Mouse (Mus musculus) inflammation-experienced regulatory T-cells, adult 6 months (primary cell): Measurements from ENCODE around the gene Mtx2. TPM values are rescaled to one million over a fixed set of nuclear protein-coding genes. Genes with fewer than 3 reads are reported as not detected.

Source experiments
- ATAC-seq: one replicate; pipeline ENCODE4 v1.8.0; 2017
- polyA plus RNA-seq, 3 experiments: library from polyadenylated mRNA; unstranded; fragments of 100-300 nt; shearing (Covaris generic); gene quantifications; one replicate each; pipeline ENCODE4 v1.2.1; 2017

Gene Mtx2
- polyA plus RNA-seq = 10 to 100 TPM; 11.5 to 19.3 (median 17.4) TPM

- ATAC-seq = peak; percentile 74
Observed at GRCm38 (mm10) chr2:74825730-74826430, at the start of gene Mtx2. Gene Mtx2 (plus strand): TSS chr2:74825803.

DNA sequence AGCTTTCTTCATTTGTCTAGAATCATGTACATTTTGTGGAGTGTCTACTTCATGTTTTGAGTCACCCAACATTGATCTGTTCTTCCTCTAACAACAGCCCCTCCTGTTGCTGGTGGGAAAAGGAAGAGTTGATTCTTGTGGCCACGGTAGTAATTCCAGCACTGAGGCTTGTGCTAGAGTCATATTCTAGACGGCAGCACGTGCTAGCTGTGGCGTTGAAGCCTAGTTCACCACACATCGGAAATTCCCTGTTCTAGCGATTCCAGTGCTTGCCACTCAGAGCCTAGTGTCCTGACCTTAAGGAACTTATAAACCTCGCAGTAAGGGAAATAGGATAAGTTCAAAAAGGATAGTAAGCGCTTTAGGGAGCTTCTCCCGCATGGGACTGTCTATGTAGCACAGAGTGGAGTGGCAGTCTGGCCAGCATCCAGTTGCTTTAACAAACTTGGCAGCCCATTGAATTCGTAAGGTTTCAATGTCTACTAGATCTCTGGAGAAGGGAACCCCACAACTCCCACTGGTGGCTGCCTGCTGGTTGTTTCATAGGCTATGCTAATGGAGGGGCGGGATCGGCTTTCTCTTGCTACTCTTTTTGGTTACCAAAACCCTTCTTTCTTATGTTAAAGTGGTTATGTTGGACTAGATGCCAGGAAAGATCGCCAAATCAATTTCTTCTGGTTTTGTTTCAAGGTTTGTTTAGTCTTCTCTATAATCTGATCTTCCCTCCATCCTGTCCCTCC lies 47.9 kb upstream of the Mtx2 start:
- ATAC-seq = no peak

DNA sequence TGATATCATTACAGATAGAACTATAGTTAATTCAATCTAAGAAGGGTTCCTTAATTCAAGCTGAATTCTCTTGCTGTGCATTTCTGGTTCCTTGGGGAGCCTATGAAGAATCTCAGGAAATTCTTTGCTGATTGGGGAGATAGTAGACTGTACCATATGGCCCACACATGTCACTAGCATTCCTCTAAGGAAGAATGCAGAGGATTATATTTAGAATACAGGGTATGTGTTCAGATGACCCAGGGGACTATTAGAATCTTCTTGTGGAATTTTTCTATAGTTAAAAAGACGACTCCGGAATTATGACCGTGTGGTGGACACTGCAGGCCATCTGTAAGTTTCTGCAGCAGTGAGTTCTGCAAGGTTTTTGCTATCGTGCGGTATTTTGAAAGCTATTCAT lies 44.2 kb upstream of the Mtx2 start:
- ATAC-seq = no peak

- no peak for ATAC-seq
Observed at GRCm38 (mm10) chr2:74795531-74795930, 30.1 kb upstream of the Mtx2 start.

DNA sequence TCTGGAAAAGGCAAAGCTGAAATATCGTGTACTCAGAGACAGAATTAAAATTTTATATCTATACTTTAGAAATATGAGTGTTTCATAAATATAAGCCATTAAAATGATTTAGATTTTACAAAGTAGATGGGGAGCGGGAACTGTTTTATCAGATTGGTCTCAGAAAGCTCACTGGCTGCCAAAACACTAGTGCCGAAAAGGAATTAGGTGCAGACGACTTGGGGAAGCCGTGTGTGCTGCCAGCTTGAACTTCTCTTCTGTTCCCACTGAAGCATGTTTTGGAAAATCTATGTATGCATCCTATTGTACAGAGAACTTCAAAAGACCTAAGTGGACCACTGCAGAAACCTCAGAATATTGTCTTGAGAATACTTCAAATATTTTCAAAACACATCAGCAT lies 17.2 kb upstream of the Mtx2 start:
- ATAC-seq = no peak

DNA sequence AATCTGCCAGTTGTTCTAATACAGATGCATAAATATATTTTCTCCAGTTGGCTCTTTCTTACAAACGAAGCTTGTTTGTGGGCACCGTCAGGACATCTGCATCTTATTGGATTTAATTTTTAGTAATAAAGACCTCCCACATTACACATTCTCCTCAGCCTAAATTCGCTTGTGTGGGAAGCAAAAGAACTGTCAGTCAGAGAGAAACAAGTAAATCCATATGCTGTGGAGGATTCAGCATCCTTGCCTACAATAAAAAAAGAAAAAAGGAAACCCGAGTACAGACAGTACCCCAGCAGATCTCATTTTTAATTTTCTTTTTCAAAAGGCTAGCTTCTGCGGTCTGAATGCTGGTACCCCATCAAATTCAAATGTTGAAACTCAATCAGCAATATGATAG lies 2.9 kb upstream of the Mtx2 start:
- no peak for ATAC-seq

DNA sequence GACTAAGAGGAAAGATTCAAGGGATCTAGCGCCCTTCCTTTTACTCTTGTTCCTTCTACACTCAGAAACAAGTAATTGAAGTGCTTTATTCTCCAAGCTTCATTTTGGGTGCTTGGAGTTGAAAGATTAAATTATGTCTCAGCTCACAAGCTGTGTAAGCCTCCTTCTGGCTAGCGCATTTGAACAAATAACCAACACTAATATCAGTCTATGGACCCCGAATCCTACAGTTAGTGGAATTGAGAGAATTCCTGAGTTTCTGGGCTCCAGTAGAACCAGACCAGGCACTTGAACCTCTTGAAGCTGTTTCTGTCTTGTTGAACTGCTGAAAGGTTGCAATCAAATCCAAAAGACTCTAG lies 253 bp upstream of the Mtx2 start:
- ATAC-seq = no peak

DNA sequence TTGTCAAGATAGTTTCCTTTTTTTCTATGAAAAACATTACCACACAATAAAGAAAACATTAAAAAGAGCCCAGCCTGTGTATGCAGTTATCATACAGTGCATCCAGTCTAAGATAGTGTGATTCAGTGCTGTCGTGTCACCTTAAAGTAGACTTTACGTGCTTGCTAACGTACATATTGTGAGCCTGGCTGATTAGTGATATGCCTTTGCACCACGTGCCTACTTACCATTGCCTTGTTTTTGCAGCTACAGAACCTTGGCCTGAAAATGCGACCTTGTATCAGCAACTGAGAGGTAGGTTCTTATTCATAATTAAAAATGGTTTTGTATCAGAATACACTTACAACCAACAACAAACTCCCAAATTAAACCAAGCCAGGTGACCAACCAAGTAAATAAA lies 21.4 kb downstream of the Mtx2 start:
- ATAC-seq = no peak

DNA sequence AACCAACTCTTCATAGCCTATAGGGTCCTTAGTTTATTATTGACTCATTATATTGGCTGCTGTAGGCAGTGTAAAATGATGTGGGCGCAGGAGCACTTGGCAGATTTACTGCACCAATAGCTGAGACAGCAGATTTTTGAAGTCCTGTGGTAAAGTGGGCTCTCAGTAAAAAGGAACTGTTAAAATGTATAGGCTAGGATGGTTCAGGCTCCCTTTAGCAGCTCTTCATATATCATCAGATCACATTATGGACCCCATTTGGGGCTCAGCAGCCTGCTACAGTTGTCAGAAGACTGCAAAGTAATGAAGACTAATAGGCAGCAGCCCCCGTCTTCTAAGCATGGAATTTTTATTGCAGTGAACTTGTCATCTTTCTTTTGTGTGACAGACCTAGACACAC lies 21.9 kb downstream of the Mtx2 start:
- no peak for ATAC-seq

- ATAC-seq = no peak
Observed at GRCm38 (mm10) chr2:74850036-74850435, 24.4 kb downstream of the Mtx2 start.

DNA sequence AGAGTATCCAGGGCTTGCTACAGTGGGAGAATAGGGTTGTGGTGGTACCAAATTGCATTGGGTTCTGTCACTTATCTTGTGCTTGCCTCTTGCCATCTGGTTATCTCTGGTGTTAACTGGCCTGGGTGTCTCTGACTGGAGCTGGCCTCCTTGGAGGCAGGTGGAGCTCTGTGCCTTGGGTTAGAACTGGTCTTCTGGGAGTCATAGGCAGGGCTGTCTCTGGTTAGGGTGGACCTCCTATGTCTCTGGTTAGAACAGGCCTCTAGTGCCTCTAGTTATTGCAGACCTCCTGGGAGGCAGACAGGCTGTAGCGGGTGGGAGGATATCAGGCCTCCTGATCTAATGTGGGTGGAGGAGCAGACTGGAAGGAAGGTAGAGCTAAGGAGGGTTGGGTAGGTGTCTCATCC lies 36.5 kb downstream of the Mtx2 start:
- ATAC-seq = no peak

- no peak for ATAC-seq
Observed at GRCm38 (mm10) chr2:74865414-74865813, 39.8 kb downstream of the Mtx2 start.

DNA sequence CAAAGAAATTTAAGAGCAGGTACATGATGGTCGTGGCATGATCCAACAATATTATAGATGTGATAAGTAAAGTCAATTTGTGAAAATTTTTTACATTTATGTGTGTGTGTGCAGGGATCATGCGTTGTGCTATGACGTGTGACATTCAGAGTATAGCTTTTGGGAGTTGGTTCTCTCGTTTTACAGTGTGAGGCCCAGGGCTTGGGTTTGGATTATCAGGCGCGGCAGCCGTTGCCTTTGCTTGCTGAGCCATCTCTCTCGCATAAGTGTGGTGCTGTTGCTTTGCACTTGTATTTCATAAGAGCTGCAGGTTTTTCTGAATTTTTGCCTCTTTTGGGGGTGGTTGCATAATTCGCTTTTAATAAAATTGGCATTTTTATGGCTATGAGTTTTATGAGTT lies 48.4 kb downstream of the Mtx2 start:
- no peak for ATAC-seq

- no peak for ATAC-seq
Observed at GRCm38 (mm10) chr2:74884357-74884756, 58.8 kb downstream of the Mtx2 start.

DNA sequence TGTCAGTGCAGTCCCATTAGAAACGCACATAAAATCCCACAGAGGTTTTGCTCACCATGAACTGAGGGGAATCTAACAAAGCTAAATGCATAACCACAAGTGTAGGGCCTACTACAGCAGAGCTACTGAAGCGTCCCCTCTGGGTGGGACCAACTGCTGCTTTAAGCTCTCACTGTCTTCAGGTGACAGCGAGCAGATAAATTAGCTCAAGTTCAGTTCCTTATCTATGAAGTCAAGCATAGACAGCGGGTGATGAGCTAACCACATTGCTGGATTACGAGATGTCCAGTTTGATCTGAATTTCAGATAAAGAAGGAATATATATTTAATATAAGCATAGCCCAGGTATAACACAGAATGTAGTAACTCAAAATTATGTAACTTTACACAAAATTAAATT lies 66.3 kb downstream of the Mtx2 start:
- no peak for ATAC-seq

DNA sequence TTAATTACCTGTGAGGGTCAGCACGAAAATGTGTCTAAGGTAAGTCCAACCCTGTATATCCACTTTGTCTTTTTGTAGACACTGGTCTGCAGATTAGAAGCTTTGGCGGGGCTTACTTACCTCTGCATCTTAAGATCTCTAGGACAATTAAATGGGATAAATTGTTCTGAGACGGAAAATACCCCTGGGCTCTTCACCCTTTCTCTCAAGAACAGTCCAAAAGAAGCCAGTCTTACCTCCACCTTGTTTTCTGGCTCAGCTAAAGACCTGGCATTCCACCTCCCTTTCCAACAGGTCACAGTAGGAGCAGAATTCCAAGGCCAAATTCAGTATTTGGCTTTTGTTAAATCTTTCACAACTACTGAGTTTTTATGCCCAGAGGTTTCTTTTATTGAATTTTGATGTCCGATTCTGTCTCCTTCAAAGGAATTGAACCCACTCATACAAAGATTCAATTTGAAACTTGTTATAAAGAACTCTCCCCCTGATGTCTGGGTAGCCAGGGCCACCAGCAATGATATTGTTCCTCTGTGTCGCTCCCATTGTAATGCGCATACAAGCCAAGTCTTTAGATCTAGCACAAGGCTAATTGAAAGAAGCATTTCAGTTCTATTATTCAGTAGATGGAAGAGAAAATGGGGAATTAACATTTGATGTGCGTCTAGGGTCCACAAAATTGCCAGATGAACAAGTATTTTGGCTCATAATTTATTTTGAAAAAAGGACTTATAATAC lies 67.4 kb downstream of the Mtx2 start:
- ATAC-seq = no peak

DNA sequence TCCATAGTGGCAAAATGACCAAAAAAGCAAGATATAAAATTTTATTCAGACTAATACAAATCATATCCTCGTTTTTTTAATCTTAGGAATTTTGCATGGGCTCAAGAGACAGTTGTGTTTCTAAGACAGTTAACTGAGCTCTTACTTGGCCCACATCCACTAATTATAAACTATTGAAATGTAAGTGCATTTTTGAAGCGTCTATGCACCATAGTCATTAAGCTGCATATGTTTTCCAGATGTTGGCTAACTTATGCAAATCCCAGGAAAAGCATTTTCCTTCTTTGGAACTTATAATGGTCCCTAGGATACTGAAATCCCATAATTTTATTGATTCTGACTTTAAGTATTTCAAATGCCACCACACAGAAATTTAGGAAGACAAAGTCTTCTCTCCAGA lies 68.5 kb downstream of the Mtx2 start:
- no peak for ATAC-seq

DNA sequence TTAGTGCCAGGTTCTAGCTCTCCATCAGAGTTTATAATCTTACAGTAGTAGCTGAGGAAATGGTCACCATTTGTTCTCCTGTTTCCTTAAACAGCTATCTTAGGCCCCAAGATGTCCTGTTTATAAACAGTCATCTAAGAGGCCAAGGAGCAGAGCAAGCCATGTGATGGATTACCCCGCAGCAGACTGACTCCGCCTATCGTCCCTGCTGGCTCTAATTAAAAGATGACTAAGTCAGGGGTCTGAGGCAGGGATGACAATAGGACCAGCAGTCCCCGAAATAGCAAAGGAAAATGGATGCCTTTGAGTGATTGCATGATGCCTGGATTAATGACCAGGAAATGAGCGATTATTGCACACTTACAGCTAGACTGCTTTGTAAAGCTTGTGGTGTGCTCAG lies 74.4 kb downstream of the Mtx2 start:
- no peak for ATAC-seq

DNA sequence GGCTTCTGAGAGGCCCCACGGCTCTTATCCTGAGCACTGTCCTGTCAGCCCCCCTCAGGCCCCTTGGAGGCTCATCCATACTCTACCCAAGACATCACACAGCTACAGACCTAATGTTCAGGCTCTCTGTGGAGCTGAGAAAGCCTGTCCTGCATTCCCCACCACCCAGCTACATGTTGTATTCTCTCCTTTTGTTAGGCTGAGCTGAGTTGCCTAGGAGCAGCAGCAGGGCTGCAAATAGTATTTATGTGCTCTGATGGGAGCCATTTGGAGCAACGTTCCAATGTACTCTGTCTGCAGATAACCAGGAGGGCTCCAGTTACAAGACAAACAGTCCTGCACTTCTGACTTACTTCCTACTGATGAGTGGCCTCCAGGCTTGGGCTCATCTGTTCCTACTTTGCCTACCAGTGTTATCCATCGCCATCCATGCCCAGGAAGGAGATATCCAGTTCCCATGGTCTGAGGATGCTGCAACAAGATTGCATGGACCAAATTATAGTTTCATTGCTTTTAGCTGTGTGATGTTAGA lies 76.2 kb downstream of the Mtx2 start:
- ATAC-seq = no peak

- no peak for ATAC-seq
Observed at GRCm38 (mm10) chr2:74907368-74908291, 82.0 kb downstream of the Mtx2 start.

DNA sequence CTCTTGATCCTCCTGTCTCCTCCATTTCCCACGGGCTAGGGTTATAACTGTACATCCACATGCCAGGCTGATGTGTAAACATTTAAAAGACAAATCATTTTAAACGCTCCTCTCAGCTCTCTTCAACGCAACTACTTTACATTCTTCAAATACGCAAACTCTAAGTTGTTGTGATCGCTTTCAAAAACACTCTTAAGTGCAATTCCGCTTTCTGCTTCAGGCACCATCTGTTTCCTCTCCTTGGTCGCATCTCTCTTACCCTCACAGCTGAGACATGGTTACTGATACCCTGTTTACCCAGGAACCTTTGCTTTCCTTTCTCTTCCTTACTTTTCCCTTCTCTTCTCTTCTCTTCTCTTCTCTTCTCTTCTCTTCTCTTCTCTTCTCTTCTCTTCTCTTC lies 86.4 kb downstream of the Mtx2 start:
- ATAC-seq = no peak

DNA sequence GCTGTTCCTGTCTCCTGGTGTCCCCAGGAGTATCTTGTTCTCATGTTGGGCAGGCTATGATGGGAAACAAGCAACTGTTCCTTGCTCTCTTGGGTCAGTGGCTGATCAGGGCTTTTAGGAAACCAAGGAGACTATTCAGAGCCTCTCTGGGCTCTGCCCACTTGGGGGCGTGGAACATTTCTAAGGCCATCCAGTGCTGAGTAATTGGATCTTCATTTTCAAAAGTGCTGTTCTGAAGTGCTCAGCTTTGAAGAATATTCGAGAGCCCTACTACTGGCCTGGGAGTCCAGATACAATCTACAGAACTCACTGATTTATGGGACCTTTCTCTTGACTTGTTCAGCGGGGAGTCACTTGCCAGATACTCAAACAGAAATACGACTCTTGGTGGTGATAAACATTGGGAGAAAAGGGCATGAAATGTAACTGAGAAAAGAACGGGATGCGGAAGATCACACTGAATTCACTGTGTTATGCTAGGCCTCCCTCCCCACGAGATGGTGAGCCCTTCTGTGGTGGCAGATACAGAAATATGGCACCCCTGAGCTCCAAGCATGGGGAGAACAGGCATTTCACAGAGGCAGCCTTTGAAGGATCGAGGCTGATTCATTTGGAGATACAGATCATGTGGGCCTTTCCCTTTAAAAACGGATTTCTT lies 92.4 kb downstream of the Mtx2 start:
- ATAC-seq = no peak
